Mouse (Mus musculus) bone marrow, adult 2 months (tissue): ENCODE measurements around the gene Nipal1.

Experiments
- CTCF ChIP-seq: fragments of 200-500 bp; IDR thresholded peaks from 2 replicates; pipeline ENCODE4 v1.5.1; 2011; ENCODE audit warnings: low read length, control low read depth; ENCODE audit not compliant: control insufficient read depth, insufficient read depth
- POLR2A ChIP-seq: fragments of 200-500 bp; IDR thresholded peaks from 2 replicates; pipeline ENCODE4 v1.6.1; 2011; ENCODE audit warnings: low read depth, mild to moderate bottlenecking, control low read depth, low read length, borderline replicate concordance; ENCODE audit not compliant: control insufficient read depth

GRCm38 (mm10) chr5:72653068-72653674 lies 5.6 kb downstream of the Nipal1 start:
- no peak for TF ChIP-seq CTCF
- TF ChIP-seq POLR2A = no peak
